Mouse (Mus musculus): ENCODE measurements around the gene St3gal3.

DNA sequence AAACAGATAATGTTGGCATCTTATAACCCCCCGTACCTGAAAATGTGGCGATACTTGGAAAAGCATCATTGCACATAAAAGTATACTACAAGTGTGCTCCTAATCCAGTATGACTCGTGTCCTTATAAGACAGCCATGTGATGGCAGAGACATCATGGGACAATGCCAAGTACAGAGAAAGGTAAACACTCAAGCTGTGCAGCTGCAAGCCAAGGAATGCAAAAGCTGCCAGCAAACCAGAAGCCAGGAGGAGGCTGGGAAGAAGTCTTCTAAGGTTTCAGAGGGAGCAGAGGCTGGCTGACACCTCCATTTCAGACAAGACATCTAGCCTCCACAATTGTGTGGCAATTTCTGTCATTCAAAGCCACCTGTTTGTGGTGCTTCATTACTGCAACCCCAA is 228.5 kb downstream of the St3gal3 start:
- no peak for TF ChIP-seq POLR2A (IDR thresholded peaks at IDR 0.05; ENCODE audit: low read depth, low read length)
- no peak for TF ChIP-seq CTCF (IDR thresholded peaks at IDR 0.05; ENCODE audit: extremely low read depth, insufficient read depth, insufficient read length, insufficient replicate concordance)
